Comparison of ENCODE assay signal across 10 mouse cellular contexts in the genomic region with DNA sequence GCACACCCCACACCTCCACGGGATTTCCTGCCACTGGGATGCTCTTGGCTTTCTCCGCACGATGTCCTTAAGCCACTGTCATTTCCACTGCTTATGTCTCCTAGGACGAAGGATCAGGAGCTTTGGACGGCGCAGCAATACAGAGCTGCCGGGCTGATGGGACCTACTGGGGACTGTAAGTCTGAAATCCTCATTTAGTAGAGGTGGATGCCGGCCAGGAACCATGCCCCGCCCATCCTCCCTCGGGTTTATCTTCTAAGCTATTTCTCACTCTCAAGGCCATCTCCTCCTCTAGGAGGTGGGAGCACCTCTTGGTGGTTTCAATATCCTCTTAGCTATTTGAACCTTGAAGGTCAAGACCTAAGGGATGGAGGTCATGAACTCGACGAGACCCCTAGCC.
DNase-seq lines count a peak whose midpoint lies in the region; ATAC-seq and TF ChIP-seq lines count a peak whose summit lies in the region.
"Had no signal": no experiment of that assay in that cellular context is flagged by ENCODE, and none has a peak within 500 bp of the region (broad histone marks: within the 10 kb centered on the region; RNA-seq: fewer than 3 reads in every experiment).

No protein-coding gene starts in this region.

- H3K4me3 ChIP-seq in heart, embryonic 13.5 days = no peak overlapping the region
- no peak overlapping the region for H3K4me3 ChIP-seq in midbrain, embryonic 11.5 days (ENCODE audit: low read depth, low read length)
- H3K4me3 ChIP-seq in intestine, embryonic 15.5 days (replicated peaks) = no peak overlapping the region
- H3K4me3 ChIP-seq: erythroblast, embryonic 14.5 days had no signal

- peaks cover 89% of the 10 kb centered on the region for H3K4me1 ChIP-seq in heart, embryonic 13.5 days
- peaks cover 24% of the 10 kb centered on the region for H3K4me1 ChIP-seq in midbrain, embryonic 11.5 days (ENCODE audit: control insufficient read depth, insufficient read depth, low read length)
- H3K4me1 ChIP-seq in intestine, embryonic 15.5 days (replicated peaks) = 0 out of 2 replicates have a peak, but pooled peaks cover 6% of the 10 kb centered on the region

- peaks cover 17% of the 10 kb centered on the region for H3K36me3 ChIP-seq in heart, embryonic 13.5 days
- H3K36me3 ChIP-seq in midbrain, embryonic 11.5 days (ENCODE audit: control insufficient read depth, insufficient read depth, low read length) = peaks cover 8% of the 10 kb centered on the region; the same call in 1 of the 2 replicates
- no peaks in the 10 kb centered on the region for H3K36me3 ChIP-seq in intestine, embryonic 15.5 days

- H3K27ac ChIP-seq in heart, embryonic 13.5 days (replicated peaks) = peak overlapping the region; percentile 60
- H3K27ac ChIP-seq in midbrain, embryonic 11.5 days (ENCODE audit: low read depth, low read length) = peak overlapping the region; percentile 50
- H3K27ac ChIP-seq in intestine, embryonic 15.5 days = no peak overlapping the region; the same call in 1 of the 2 replicates

- H3K4me2 ChIP-seq in heart, embryonic 13.5 days = no peak overlapping the region
- no peak overlapping the region for H3K4me2 ChIP-seq in midbrain, embryonic 11.5 days
- H3K4me2 ChIP-seq in intestine, embryonic 15.5 days (replicated peaks) = no peak overlapping the region

- H3K9me3 ChIP-seq in heart, embryonic 13.5 days = no peaks in the 10 kb centered on the region
- no peaks in the 10 kb centered on the region for H3K9me3 ChIP-seq in midbrain, embryonic 11.5 days (ENCODE audit: control insufficient read depth, low read length)
- H3K9me3 ChIP-seq in intestine, embryonic 15.5 days = no peaks in the 10 kb centered on the region

- H3K27me3 ChIP-seq in heart, embryonic 13.5 days (replicated peaks) = no peaks in the 10 kb centered on the region
- no peaks in the 10 kb centered on the region for H3K27me3 ChIP-seq in midbrain, embryonic 11.5 days (ENCODE audit: control insufficient read depth, insufficient read depth, low read length)
- H3K27me3 ChIP-seq in intestine, embryonic 15.5 days (replicated peaks) = no peaks in the 10 kb centered on the region

- no peak for ATAC-seq in heart, embryonic 13.5 days (ENCODE audit: extremely low read depth, insufficient number of reproducible peaks, low FRiP score, low TSS enrichment)
- ATAC-seq in midbrain, embryonic 11.5 days (ENCODE audit: low FRiP score) = no peak
- no peak for ATAC-seq in intestine, embryonic 15.5 days

- peak; percentile 57 for DNase-seq in adrenal gland, adult 8-10 months
- peak; percentile 64 for DNase-seq in brain, embryonic 14.5 days (ENCODE audit: low read depth)
- no peak for DNase-seq in midbrain, embryonic 11.5 days (ENCODE audit: low spot score, missing footprints)
- no peak for DNase-seq in embryo, embryonic 11 days
- DNase-seq in cerebellum, postnatal 4 days (ENCODE audit: low spot score in 2 of 2) = no peak
- DNase-seq in natural killer cell, adult 2 months (ENCODE audit: low spot score in 2 of 2) = no peak
- DNase-seq: thymus, postnatal 36 days had no signal

- TF ChIP-seq CTCF in brain, embryonic 14.5 days (IDR thresholded peaks at IDR 0.05; ENCODE audit: borderline replicate concordance, extremely low read depth, insufficient read depth, insufficient read length) = no peak

- WGBS in heart, embryonic 13.5 days = 66% methylated on average over 12 of the region's 12 CpGs
- WGBS in midbrain, embryonic 11.5 days = 89% methylated on average over 12 of the region's 12 CpGs
- 77% methylated on average over 12 of the region's 12 CpGs for WGBS in intestine, embryonic 15.5 days

- TF ChIP-seq POLR2A in brain, embryonic 14.5 days (IDR thresholded peaks at IDR 0.05; ENCODE audit: borderline replicate concordance, extremely low read depth, insufficient read depth, insufficient read length, poor library complexity, severe bottlenecking) = no peak

- no peak overlapping the region for H3K9ac ChIP-seq in heart, embryonic 13.5 days
- H3K9ac ChIP-seq in midbrain, embryonic 11.5 days (ENCODE audit: low read length) = no peak overlapping the region
- H3K9ac ChIP-seq in intestine, embryonic 15.5 days = no peak overlapping the region

Comparison
In these comparisons a context has a peak if more than half of its experiments do, and no peak if none do; other contexts are left out.
1. DNase-seq: peak in adrenal gland, adult 8-10 months (single experiment) and brain, embryonic 14.5 days (single experiment); none in midbrain, embryonic 11.5 days (single experiment), embryo, embryonic 11 days (single experiment), cerebellum, postnatal 4 days (0 of 2) and natural killer cell, adult 2 months (0 of 2).